Mouse (Mus musculus) E14TG2a.4 (cell line): ENCODE measurements at regions not wholly inside any gene's neighbourhood (a gene's known extent, or its start where the extent isn't known, plus 50 kb on each side); places are given as distances from the start of the nearest gene placed in this dataset.

Experiments used
- H3K27me3 ChIP-seq: 2 replicates; pipeline ENCODE4 v1.6.1; 2014; ENCODE audit warnings: low read length, control low read depth; ENCODE audit not compliant: insufficient read depth
- H3K36me3 ChIP-seq: 2 replicates; pipeline ENCODE4 v1.6.1; 2014; ENCODE audit warnings: low read length, control low read depth; ENCODE audit not compliant: insufficient read depth
- H3K4me1 ChIP-seq: replicated peaks from 2 replicates; pipeline ENCODE4 v1.6.1; 2014; ENCODE audit warnings: low read depth, low read length, control low read depth
- H3K4me3 ChIP-seq: replicated peaks from 2 replicates; pipeline ENCODE4 v1.5.1; 2014; ENCODE audit warnings: mild to moderate bottlenecking, low read length
- H3K9me3 ChIP-seq: 2 replicates; pipeline ENCODE4 v1.6.1; 2014; ENCODE audit warnings: low read length, control low read depth
- CTCF ChIP-seq: conservative IDR thresholded peaks from 2 replicates; pipeline ENCODE4 v1.5.1; 2014; ENCODE audit warnings: low read length
- NANOG ChIP-seq: IDR thresholded peaks from 2 replicates; pipeline ENCODE4 v1.6.1; 2014; ENCODE audit warnings: borderline replicate concordance, low read length, mixed read lengths
- POU5F1 ChIP-seq: IDR thresholded peaks from 2 replicates; pipeline ENCODE4 v1.6.1; 2014; ENCODE audit warnings: low read length, borderline replicate concordance

- no peaks in the 10 kb centered on the region for H3K27me3 ChIP-seq
- H3K36me3 ChIP-seq, result no peaks in the 10 kb centered on the region
- no peak overlapping the region for H3K4me3 ChIP-seq
- TF ChIP-seq NANOG, result no peak
- TF ChIP-seq POU5F1, result no peak
- no peak for TF ChIP-seq CTCF
- H3K4me1 ChIP-seq, result no peaks in the 10 kb centered on the region
- H3K9me3 ChIP-seq, result peaks cover 7% of the 10 kb centered on the region; the same call in 1 of the 2 replicates
Observed at GRCm38 (mm10) chr9:5822234-5822633, 346.1 kb upstream of the Pdgfd start.

GRCm38 (mm10) chr9:5828871-5829270 is 339.5 kb upstream of the Pdgfd start:
- TF ChIP-seq POU5F1 (no peak), CTCF (no peak), NANOG (no peak)
- H3K9me3 ChIP-seq, result no peaks in the 10 kb centered on the region
- no peaks in the 10 kb centered on the region for H3K36me3 ChIP-seq
- H3K4me3 ChIP-seq, result no peak overlapping the region
- no peaks in the 10 kb centered on the region for H3K4me1 ChIP-seq
- H3K27me3 ChIP-seq, result no peaks in the 10 kb centered on the region

GRCm38 (mm10) chr9:5842381-5842780 is 326.0 kb upstream of the Pdgfd start:
- no peaks in the 10 kb centered on the region for H3K36me3 ChIP-seq
- no peak overlapping the region for H3K4me3 ChIP-seq
- no peak for TF ChIP-seq NANOG
- TF ChIP-seq POU5F1, result no peak
- TF ChIP-seq CTCF, result no peak
- no peaks in the 10 kb centered on the region; the same call in 1 of the 2 replicates for H3K9me3 ChIP-seq
- H3K27me3 ChIP-seq, result no peaks in the 10 kb centered on the region
- H3K4me1 ChIP-seq, result no peaks in the 10 kb centered on the region

GRCm38 (mm10) chr9:5879725-5880124 is 288.7 kb upstream of the Pdgfd start:
- H3K36me3 ChIP-seq, result no peaks in the 10 kb centered on the region
- no peak overlapping the region for H3K4me3 ChIP-seq
- no peaks in the 10 kb centered on the region for H3K27me3 ChIP-seq
- no peaks in the 10 kb centered on the region for H3K4me1 ChIP-seq
- no peak for TF ChIP-seq CTCF
- TF ChIP-seq NANOG, result no peak
- no peak for TF ChIP-seq POU5F1
- no peaks in the 10 kb centered on the region for H3K9me3 ChIP-seq

GRCm38 (mm10) chr9:5922526-5922925 is 245.9 kb upstream of the Pdgfd start:
- no peak for TF ChIP-seq CTCF
- no peak for TF ChIP-seq POU5F1
- no peak for TF ChIP-seq NANOG
- no peaks in the 10 kb centered on the region for H3K36me3 ChIP-seq
- no peaks in the 10 kb centered on the region for H3K27me3 ChIP-seq
- H3K9me3 ChIP-seq, result peaks cover 80% of the 10 kb centered on the region
- H3K4me1 ChIP-seq, result no peaks in the 10 kb centered on the region
- H3K4me3 ChIP-seq, result no peak overlapping the region

GRCm38 (mm10) chr9:5928166-5928850 is 240.1 kb upstream of the Pdgfd start:
- Histone ChIP-seq H3K36me3 (no peaks in the 10 kb centered on the region), H3K4me3 (peak overlapping the region; percentile 53), H3K27me3 (no peaks in the 10 kb centered on the region), H3K4me1 (peaks cover 9% of the 10 kb centered on the region), H3K9me3 (peaks cover 30% of the 10 kb centered on the region)
- TF ChIP-seq CTCF (no peak), POU5F1 (no peak), NANOG (no peak)

- Histone ChIP-seq H3K36me3 (no peaks in the 10 kb centered on the region), H3K4me1 (no peaks in the 10 kb centered on the region), H3K27me3 (no peaks in the 10 kb centered on the region), H3K4me3 (no peak overlapping the region), H3K9me3 (peaks cover 7% of the 10 kb centered on the region; the same call in 1 of the 2 replicates)
- TF ChIP-seq NANOG, result no peak
- TF ChIP-seq POU5F1, result no peak
- TF ChIP-seq CTCF, result no peak
Observed at GRCm38 (mm10) chr9:5972292-5972691, 196.1 kb upstream of the Pdgfd start.
